Mouse (Mus musculus) liver, embryonic 11.5 days (tissue): ENCODE measurements around the gene Zbtb9. TPM values are rescaled to one million over a fixed set of nuclear protein-coding genes. Genes with fewer than 3 reads are reported as not detected.

Source experiments
- ATAC-seq: fragments of 200-750 bp; cut with Nextera tagmentation; replicated peaks from 2 replicates; pipeline ENCODE4 v1.8.0; 2017; ENCODE audit warnings: moderate number of reproducible peaks, mild to moderate bottlenecking, moderate TSS enrichment, moderate library complexity; ENCODE audit not compliant: low FRiP score
- DNase-seq: peaks from one replicate; pipeline ENCODE4 v3.0.0-alpha.2; 2017; ENCODE audit warnings: low spot score
- H3K27ac ChIP-seq: fragments of 300-500 bp; sonication (generic); 2 replicates; pipeline ENCODE4 v1.5.1; 2014; ENCODE audit warnings: mild to moderate bottlenecking, low read depth, low read length, control low read depth
- H3K27me3 ChIP-seq: fragments of 300-500 bp; sonication (generic); replicated peaks from 2 replicates; pipeline ENCODE4 v1.6.1; 2014; ENCODE audit warnings: low read length, mixed read lengths; ENCODE audit not compliant: control insufficient read depth, insufficient read depth
- H3K36me3 ChIP-seq: fragments of 300-500 bp; sonication (generic); 2 replicates; pipeline ENCODE4 v1.6.1; 2014; ENCODE audit warnings: mild to moderate bottlenecking, low read length, moderate library complexity, mixed read lengths; ENCODE audit not compliant: control insufficient read depth, insufficient read depth
- H3K4me1 ChIP-seq: fragments of 300-500 bp; sonication (generic); replicated peaks from 2 replicates; pipeline ENCODE4 v1.6.1; 2014; ENCODE audit warnings: low read length, mixed read lengths; ENCODE audit not compliant: control insufficient read depth, insufficient read depth
- H3K4me2 ChIP-seq: fragments of 300-500 bp; sonication (generic); 2 replicates; pipeline ENCODE4 v1.6.1; 2014; ENCODE audit warnings: mild to moderate bottlenecking, control low read depth, moderate library complexity
- H3K4me3 ChIP-seq: fragments of 300-500 bp; sonication (generic); 2 replicates; pipeline ENCODE4 v1.5.1; 2014; ENCODE audit warnings: low read depth, low read length, control low read depth
- H3K9ac ChIP-seq: fragments of 300-500 bp; sonication (generic); 2 replicates; pipeline ENCODE4 v1.6.1; 2014; ENCODE audit warnings: low read depth, low read length, control low read depth
- H3K9me3 ChIP-seq: fragments of 300-500 bp; sonication (generic); 2 replicates; pipeline ENCODE4 v1.6.1; 2016; ENCODE audit warnings: low read length, inconsistent platforms, mixed read lengths; ENCODE audit not compliant: control insufficient read depth
- WGBS: fragments of 180-500 bp; shearing (Covaris S2); extraction: QIAGEN DNeasy Blood & Tissue Kit; methylation state at CpG from one replicate; pipeline ENCODE4 v1.1.7; 2014; 5-methylcytosine and 5-hydroxymethylcytosine counted together
- polyA plus RNA-seq: library from polyadenylated mRNA; unstranded; fragments of >200 nt; fragmentation: Nextera tagmentation; extraction: Ambion mirVana; gene quantifications from 2 replicates; pipeline ENCODE4 v1.2.1, GENCODE M21; 2014

Zbtb9 gene
- polyA plus RNA-seq, 1 experiment from 2014 or later = 9.7 TPM

GRCm38 (mm10) chr17:27004903-27005485 is 32.0 kb downstream of the Zbtb9 start:
- no peak for ATAC-seq
- Histone ChIP-seq H3K9ac (no peak overlapping the region), H3K36me3 (no peaks in the 10 kb centered on the region), H3K4me1 (peaks cover 3% of the 10 kb centered on the region; the same call in 1 of the 2 replicates), H3K4me3 (no peak overlapping the region), H3K9me3 (no peaks in the 10 kb centered on the region; the same call in 1 of the 2 replicates), H3K27me3 (no peaks in the 10 kb centered on the region; the same call in 1 of the 2 replicates), H3K4me2 (no peak overlapping the region), H3K27ac (no peak overlapping the region)
- 37% methylated on average over 19 of the region's 19 CpGs for WGBS
- no peak for DNase-seq

- Histone ChIP-seq H3K27me3 (no peaks in the 10 kb centered on the region; the same call in 1 of the 2 replicates), H3K36me3 (no peaks in the 10 kb centered on the region), H3K4me1 (peaks cover 3% of the 10 kb centered on the region; the same call in 1 of the 2 replicates), H3K9ac (no peak overlapping the region), H3K9me3 (no peaks in the 10 kb centered on the region; the same call in 1 of the 2 replicates), H3K4me3 (no peak overlapping the region), H3K4me2 (no peak overlapping the region), H3K27ac (no peak overlapping the region)
- ATAC-seq = no peak
- WGBS = 34% methylated on average over 11 of the region's 11 CpGs
- DNase-seq = no peak
These were observed 32.7 kb downstream of the Zbtb9 start for GRCm38 (mm10) chr17:27005644-27006043.

- H3K4me1 ChIP-seq = peaks cover 16% of the 10 kb centered on the region
- H3K4me2 ChIP-seq = no peak overlapping the region
- no peak overlapping the region for H3K4me3 ChIP-seq
- 48% methylated on average over 2 of the region's 2 CpGs for WGBS
- DNase-seq (no peak), ATAC-seq (no peak)
- H3K27ac ChIP-seq = no peak overlapping the region
- H3K9ac ChIP-seq = no peak overlapping the region
- H3K9me3 ChIP-seq = no peaks in the 10 kb centered on the region; the same call in 1 of the 2 replicates
- no peaks in the 10 kb centered on the region for H3K36me3 ChIP-seq
- no peaks in the 10 kb centered on the region; the same call in 1 of the 2 replicates for H3K27me3 ChIP-seq
These were observed 35.3 kb downstream of the Zbtb9 start for GRCm38 (mm10) chr17:27008277-27008676.

GRCm38 (mm10) chr17:27011167-27011566 is 38.2 kb downstream of the Zbtb9 start:
- 87% methylated on average over 10 of the region's 10 CpGs for WGBS
- ATAC-seq (no peak), DNase-seq (no peak)
- Histone ChIP-seq H3K27ac (no peak overlapping the region), H3K36me3 (no peaks in the 10 kb centered on the region), H3K4me3 (no peak overlapping the region), H3K4me2 (no peak overlapping the region), H3K4me1 (peaks cover 13% of the 10 kb centered on the region), H3K27me3 (no peaks in the 10 kb centered on the region), H3K9ac (no peak overlapping the region), H3K9me3 (no peaks in the 10 kb centered on the region)

- peak overlapping the region; percentile 57 for H3K4me2 ChIP-seq
- ATAC-seq (peak; percentile 78), DNase-seq (peak; percentile 52)
- H3K27me3 ChIP-seq = no peaks in the 10 kb centered on the region
- no peaks in the 10 kb centered on the region for H3K9me3 ChIP-seq
- H3K9ac ChIP-seq = peak overlapping the region; percentile 31; the same call in 1 of the 2 replicates
- H3K4me1 ChIP-seq = peaks cover 13% of the 10 kb centered on the region
- H3K4me3 ChIP-seq = 0 out of 2 replicates have a peak overlapping the region, but pooled peaks have one; percentile 4
- H3K27ac ChIP-seq = peak overlapping the region; percentile 15; the same call in 1 of the 2 replicates
- no peaks in the 10 kb centered on the region for H3K36me3 ChIP-seq
- WGBS = 31% methylated on average over 14 of the region's 14 CpGs
These were observed 39.2 kb downstream of the Zbtb9 start for GRCm38 (mm10) chr17:27011998-27012672.

- 37% methylated on average over 6 of the region's 6 CpGs for WGBS
- no peak overlapping the region for H3K4me3 ChIP-seq
- no peaks in the 10 kb centered on the region for H3K9me3 ChIP-seq
- ATAC-seq (peak; percentile 56), DNase-seq (no peak)
- H3K4me1 ChIP-seq = peaks cover 13% of the 10 kb centered on the region
- peak overlapping the region; percentile 57 for H3K4me2 ChIP-seq
- H3K36me3 ChIP-seq = no peaks in the 10 kb centered on the region
- H3K27me3 ChIP-seq = no peaks in the 10 kb centered on the region
- H3K9ac ChIP-seq = no peak overlapping the region
- H3K27ac ChIP-seq = no peak overlapping the region
These were observed 39.9 kb downstream of the Zbtb9 start for GRCm38 (mm10) chr17:27012909-27013308.

- Histone ChIP-seq H3K4me2 (peak overlapping the region; percentile 72), H3K4me3 (peak overlapping the region; percentile 53), H3K4me1 (peaks cover 10% of the 10 kb centered on the region), H3K9ac (peak overlapping the region; percentile 26), H3K36me3 (peaks cover 19% of the 10 kb centered on the region; the same call in 1 of the 2 replicates), H3K27ac (peak overlapping the region; percentile 39; the same call in 1 of the 2 replicates), H3K27me3 (no peaks in the 10 kb centered on the region), H3K9me3 (no peaks in the 10 kb centered on the region)
- ATAC-seq (peak; percentile 71), DNase-seq (peak; percentile 89)
- WGBS = 11% methylated on average over 34 of the region's 34 CpGs
These were observed 44.9 kb downstream of the Zbtb9 start for GRCm38 (mm10) chr17:27017564-27018499.

GRCm38 (mm10) chr17:27018555-27019196 is 45.7 kb downstream of the Zbtb9 start:
- Histone ChIP-seq H3K27ac (peak overlapping the region; percentile 39), H3K4me2 (peak overlapping the region; percentile 72), H3K27me3 (no peaks in the 10 kb centered on the region), H3K4me1 (peaks cover 11% of the 10 kb centered on the region), H3K9ac (peak overlapping the region; percentile 26), H3K9me3 (no peaks in the 10 kb centered on the region), H3K4me3 (peak overlapping the region; percentile 53), H3K36me3 (peaks cover 19% of the 10 kb centered on the region; the same call in 1 of the 2 replicates)
- ATAC-seq (no peak), DNase-seq (no peak)
- WGBS = 47% methylated on average over 12 of the region's 12 CpGs
